Mouse (Mus musculus): ENCODE measurements around the gene Dab2ip. TPM values are rescaled to one million over a fixed set of nuclear protein-coding genes. Genes with fewer than 3 reads are reported as not detected.

Dab2ip gene
- polyA plus RNA-seq, 1 experiment from 2014 or later: 42.3 TPM

GRCm38 (mm10) chr2:35692272-35692900 is 134.3 kb downstream of the Dab2ip start:
- Histone ChIP-seq H3K4me3 (ENCODE audit: low read depth, low read length) (no peak overlapping the region), H3K27me3 (ENCODE audit: control insufficient read depth, insufficient read depth, low read length) (no peaks in the 10 kb centered on the region), H3K4me1 (ENCODE audit: control insufficient read depth, insufficient read depth, low read length) (peaks cover 43% of the 10 kb centered on the region), H3K9ac (ENCODE audit: low read length) (no peak overlapping the region), H3K4me2 (no peak overlapping the region), H3K27ac (ENCODE audit: low read depth, low read length) (no peak overlapping the region), H3K9me3 (ENCODE audit: control insufficient read depth, low read length) (no peaks in the 10 kb centered on the region), H3K36me3 (ENCODE audit: control insufficient read depth, insufficient read depth, low read length) (no peaks in the 10 kb centered on the region)
- no peak for DNase-seq (ENCODE audit: low spot score, missing footprints)
- no peak for ATAC-seq (ENCODE audit: low FRiP score)
- WGBS: 87% methylated on average over 11 of the region's 11 CpGs

GRCm38 (mm10) chr2:35693037-35693436 is 135.0 kb downstream of the Dab2ip start:
- peaks cover 43% of the 10 kb centered on the region for H3K4me1 ChIP-seq (ENCODE audit: control insufficient read depth, insufficient read depth, low read length)

GRCm38 (mm10) chr2:35694111-35694510 is 136.0 kb downstream of the Dab2ip start:
- DNase-seq (ENCODE audit: low spot score, missing footprints): no peak
- H3K4me1 ChIP-seq (ENCODE audit: control insufficient read depth, insufficient read depth, low read length): peaks cover 43% of the 10 kb centered on the region
- no peak overlapping the region for H3K4me3 ChIP-seq (ENCODE audit: low read depth, low read length)
- no peaks in the 10 kb centered on the region for H3K36me3 ChIP-seq (ENCODE audit: control insufficient read depth, insufficient read depth, low read length)
- WGBS: 36% methylated on average over 2 of the region's 2 CpGs
- no peaks in the 10 kb centered on the region for H3K9me3 ChIP-seq (ENCODE audit: control insufficient read depth, low read length)
- no peak for ATAC-seq (ENCODE audit: low FRiP score)
- no peaks in the 10 kb centered on the region for H3K27me3 ChIP-seq (ENCODE audit: control insufficient read depth, insufficient read depth, low read length)
- H3K4me2 ChIP-seq: no peak overlapping the region
- no peak overlapping the region for H3K9ac ChIP-seq (ENCODE audit: low read length)
- no peak overlapping the region for H3K27ac ChIP-seq (ENCODE audit: low read depth, low read length)

More at GRCm38 (mm10) chr2:35693037-35693436, 135.0 kb downstream of the Dab2ip start:
- WGBS: 86% methylated on average over 7 of the region's 7 CpGs
- Histone ChIP-seq H3K4me3 (ENCODE audit: low read depth, low read length) (no peak overlapping the region), H3K27me3 (ENCODE audit: control insufficient read depth, insufficient read depth, low read length) (no peaks in the 10 kb centered on the region), H3K9me3 (ENCODE audit: control insufficient read depth, low read length) (no peaks in the 10 kb centered on the region), H3K4me2 (no peak overlapping the region), H3K36me3 (ENCODE audit: control insufficient read depth, insufficient read depth, low read length) (no peaks in the 10 kb centered on the region), H3K9ac (ENCODE audit: low read length) (no peak overlapping the region), H3K27ac (ENCODE audit: low read depth, low read length) (no peak overlapping the region)
- no peak for ATAC-seq (ENCODE audit: low FRiP score)
- no peak for DNase-seq (ENCODE audit: low spot score, missing footprints)

- no peak overlapping the region for H3K9ac ChIP-seq (ENCODE audit: low read length)
- no peaks in the 10 kb centered on the region for H3K36me3 ChIP-seq (ENCODE audit: control insufficient read depth, insufficient read depth, low read length)
- 74% methylated on average over 7 of the region's 7 CpGs for WGBS
- H3K4me1 ChIP-seq (ENCODE audit: control insufficient read depth, insufficient read depth, low read length): peaks cover 48% of the 10 kb centered on the region
- no peaks in the 10 kb centered on the region for H3K27me3 ChIP-seq (ENCODE audit: control insufficient read depth, insufficient read depth, low read length)
- peak overlapping the region; percentile 21; the same call in 1 of the 2 replicates for H3K27ac ChIP-seq (ENCODE audit: low read depth, low read length)
- ATAC-seq (ENCODE audit: low FRiP score): no peak
- H3K9me3 ChIP-seq (ENCODE audit: control insufficient read depth, low read length): no peaks in the 10 kb centered on the region
- no peak overlapping the region for H3K4me2 ChIP-seq
- no peak overlapping the region for H3K4me3 ChIP-seq (ENCODE audit: low read depth, low read length)
- DNase-seq (ENCODE audit: low spot score, missing footprints): no peak
These were observed 138.1 kb downstream of the Dab2ip start for GRCm38 (mm10) chr2:35696193-35696541.

- no peaks in the 10 kb centered on the region for H3K36me3 ChIP-seq (ENCODE audit: control insufficient read depth, insufficient read depth, low read length)
- H3K27me3 ChIP-seq (ENCODE audit: control insufficient read depth, insufficient read depth, low read length): no peaks in the 10 kb centered on the region
- H3K4me1 ChIP-seq (ENCODE audit: control insufficient read depth, insufficient read depth, low read length): peaks cover 42% of the 10 kb centered on the region
- no peaks in the 10 kb centered on the region for H3K9me3 ChIP-seq (ENCODE audit: control insufficient read depth, low read length)
- 0 out of 2 replicates have a peak overlapping the region, but pooled peaks have one; percentile 37 for H3K27ac ChIP-seq (ENCODE audit: low read depth, low read length)
- no peak for DNase-seq (ENCODE audit: low spot score, missing footprints)
- H3K4me3 ChIP-seq (ENCODE audit: low read depth, low read length): no peak overlapping the region
- ATAC-seq (ENCODE audit: low FRiP score): peak; percentile 49; the same call in 1 of the 2 replicates
- no peak overlapping the region for H3K4me2 ChIP-seq
- WGBS: 44% methylated on average over 3 of the region's 3 CpGs
- peak overlapping the region; percentile 36; the same call in 1 of the 2 replicates for H3K9ac ChIP-seq (ENCODE audit: low read length)
These were observed 138.7 kb downstream of the Dab2ip start for GRCm38 (mm10) chr2:35696542-35697391.

GRCm38 (mm10) chr2:35697768-35698167 is 139.7 kb downstream of the Dab2ip start:
- DNase-seq (ENCODE audit: low spot score, missing footprints): no peak
- ATAC-seq (ENCODE audit: low FRiP score): no peak
- H3K9ac ChIP-seq (ENCODE audit: low read length): no peak overlapping the region
- no peak overlapping the region for H3K4me3 ChIP-seq (ENCODE audit: low read depth, low read length)
- no peak overlapping the region for H3K27ac ChIP-seq (ENCODE audit: low read depth, low read length)
- no peak overlapping the region for H3K4me2 ChIP-seq
- H3K27me3 ChIP-seq (ENCODE audit: control insufficient read depth, insufficient read depth, low read length): no peaks in the 10 kb centered on the region
- no peaks in the 10 kb centered on the region for H3K36me3 ChIP-seq (ENCODE audit: control insufficient read depth, insufficient read depth, low read length)
- WGBS: 89% methylated on average over 3 of the region's 3 CpGs
- H3K4me1 ChIP-seq (ENCODE audit: control insufficient read depth, insufficient read depth, low read length): peaks cover 37% of the 10 kb centered on the region
- H3K9me3 ChIP-seq (ENCODE audit: control insufficient read depth, low read length): no peaks in the 10 kb centered on the region

- Histone ChIP-seq H3K36me3 (ENCODE audit: control insufficient read depth, insufficient read depth, low read length) (no peaks in the 10 kb centered on the region), H3K27me3 (ENCODE audit: control insufficient read depth, insufficient read depth, low read length) (no peaks in the 10 kb centered on the region), H3K4me3 (ENCODE audit: low read depth, low read length) (no peak overlapping the region), H3K9me3 (ENCODE audit: control insufficient read depth, low read length) (no peaks in the 10 kb centered on the region), H3K4me1 (ENCODE audit: control insufficient read depth, insufficient read depth, low read length) (peaks cover 28% of the 10 kb centered on the region), H3K4me2 (no peak overlapping the region), H3K9ac (ENCODE audit: low read length) (no peak overlapping the region), H3K27ac (ENCODE audit: low read depth, low read length) (no peak overlapping the region)
- DNase-seq (ENCODE audit: low spot score, missing footprints) (no peak), ATAC-seq (ENCODE audit: low FRiP score) (no peak)
- WGBS: 77% methylated on average over 2 of the region's 2 CpGs
These were observed 142.9 kb downstream of the Dab2ip start for GRCm38 (mm10) chr2:35700966-35701365.

GRCm38 (mm10) chr2:35702001-35702400 is 143.9 kb downstream of the Dab2ip start:
- no peak overlapping the region for H3K9ac ChIP-seq (ENCODE audit: low read length)
- 91% methylated on average over 7 of the region's 7 CpGs for WGBS
- no peak overlapping the region; the same call in 1 of the 2 replicates for H3K27ac ChIP-seq (ENCODE audit: low read depth, low read length)
- no peak for DNase-seq (ENCODE audit: low spot score, missing footprints)
- no peak overlapping the region for H3K4me2 ChIP-seq
- H3K9me3 ChIP-seq (ENCODE audit: control insufficient read depth, low read length): no peaks in the 10 kb centered on the region
- no peak overlapping the region for H3K4me3 ChIP-seq (ENCODE audit: low read depth, low read length)
- ATAC-seq (ENCODE audit: low FRiP score): no peak
- H3K36me3 ChIP-seq (ENCODE audit: control insufficient read depth, insufficient read depth, low read length): no peaks in the 10 kb centered on the region
- peaks cover 18% of the 10 kb centered on the region for H3K4me1 ChIP-seq (ENCODE audit: control insufficient read depth, insufficient read depth, low read length)
- no peaks in the 10 kb centered on the region for H3K27me3 ChIP-seq (ENCODE audit: control insufficient read depth, insufficient read depth, low read length)

GRCm38 (mm10) chr2:35702608-35703007 is 144.5 kb downstream of the Dab2ip start:
- DNase-seq (ENCODE audit: low spot score, missing footprints) (no peak), ATAC-seq (ENCODE audit: low FRiP score) (peak; percentile 69)
- H3K4me3 ChIP-seq (ENCODE audit: low read depth, low read length): no peak overlapping the region
- H3K27ac ChIP-seq (ENCODE audit: low read depth, low read length): peak overlapping the region; percentile 22; the same call in 1 of the 2 replicates
- no peaks in the 10 kb centered on the region for H3K27me3 ChIP-seq (ENCODE audit: control insufficient read depth, insufficient read depth, low read length)
- no peaks in the 10 kb centered on the region for H3K9me3 ChIP-seq (ENCODE audit: control insufficient read depth, low read length)
- 68% methylated on average over 6 of the region's 6 CpGs for WGBS
- peaks cover 14% of the 10 kb centered on the region for H3K4me1 ChIP-seq (ENCODE audit: control insufficient read depth, insufficient read depth, low read length)
- no peaks in the 10 kb centered on the region for H3K36me3 ChIP-seq (ENCODE audit: control insufficient read depth, insufficient read depth, low read length)
- H3K4me2 ChIP-seq: no peak overlapping the region
- H3K9ac ChIP-seq (ENCODE audit: low read length): no peak overlapping the region

All from midbrain, embryonic 11.5 days (tissue).